Mouse (Mus musculus): ENCODE measurements at regions not wholly inside any gene's neighbourhood (a gene's known extent, or its start where the extent isn't known, plus 50 kb on each side); places are given as distances from the start of the nearest gene placed in this dataset.

GRCm38 (mm10) chr4:34105251-34105650 lies 55.3 kb upstream of the Spaca1 start:
- DNase-seq, result no peak

DNA sequence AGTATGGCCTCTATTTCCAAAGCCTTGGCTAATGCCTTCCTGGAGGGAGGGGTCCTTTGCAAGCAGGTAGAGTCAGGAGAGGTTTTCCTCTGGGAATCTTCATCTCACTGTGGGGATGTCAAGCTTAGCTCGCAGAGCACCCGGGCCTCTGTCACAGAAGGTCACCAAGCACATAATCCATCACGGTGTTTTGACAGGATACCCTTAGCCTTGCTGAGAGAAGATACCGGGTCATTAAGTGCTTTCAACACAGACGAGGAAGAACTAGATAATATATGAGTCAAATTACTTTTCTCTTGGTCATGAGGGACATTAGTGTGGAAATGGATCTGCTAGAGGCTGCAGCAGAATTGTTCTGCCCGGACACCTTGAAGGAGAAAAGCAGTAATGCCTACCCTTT lies 64.3 kb upstream of the Spaca1 start:
- peak; percentile 31 for DNase-seq

- DNase-seq, result no peak
These were observed 67.1 kb upstream of the Spaca1 start for GRCm38 (mm10) chr4:34117086-34117485.

DNA sequence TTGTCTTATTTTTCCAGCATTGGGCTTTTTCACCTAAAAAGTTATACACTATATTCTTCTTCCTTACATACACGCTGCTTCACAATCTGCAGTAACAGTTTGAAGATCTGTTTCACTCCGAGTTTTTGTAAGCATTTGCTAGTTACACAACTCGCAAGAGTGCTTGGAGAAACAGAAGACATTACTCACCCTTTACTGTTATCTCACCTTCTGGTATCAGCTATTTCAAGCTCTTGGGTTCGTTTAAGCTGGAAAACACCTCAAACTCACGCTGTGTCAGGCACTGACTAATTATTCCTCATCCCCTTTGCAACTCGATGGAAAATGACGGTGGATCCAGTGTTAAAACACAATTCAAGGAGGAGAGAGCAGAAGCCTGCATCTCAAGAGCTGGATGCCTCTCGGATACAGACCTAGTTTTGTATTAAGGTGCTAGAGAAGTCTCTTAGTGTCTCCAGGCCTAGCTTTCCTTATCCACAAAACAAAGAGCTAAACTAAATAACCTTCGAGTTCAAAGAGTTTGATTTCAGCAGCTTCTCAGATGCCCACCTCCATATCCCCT lies 73.0 kb upstream of the Spaca1 start:
- DNase-seq, result no peak

DNA sequence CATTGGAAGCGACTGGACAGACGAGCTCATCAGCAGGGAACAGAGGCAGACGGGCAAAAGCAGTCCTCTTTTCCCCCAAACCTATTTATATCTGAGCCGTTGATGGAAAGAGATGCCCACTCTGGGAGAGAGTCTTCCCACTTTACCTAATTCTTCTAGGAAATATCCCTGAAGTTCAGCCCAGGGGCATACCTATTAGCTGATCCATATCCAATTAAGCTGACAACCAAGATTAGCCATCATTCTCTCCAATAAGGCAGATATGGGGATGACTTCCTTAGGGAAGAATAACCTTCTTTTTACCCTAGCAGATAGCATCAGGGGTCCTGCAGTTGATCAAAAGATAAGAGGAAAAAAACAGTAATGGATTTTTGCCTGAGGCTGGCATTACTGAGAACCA lies 78.2 kb upstream of the Spaca1 start:
- no peak for DNase-seq

DNA sequence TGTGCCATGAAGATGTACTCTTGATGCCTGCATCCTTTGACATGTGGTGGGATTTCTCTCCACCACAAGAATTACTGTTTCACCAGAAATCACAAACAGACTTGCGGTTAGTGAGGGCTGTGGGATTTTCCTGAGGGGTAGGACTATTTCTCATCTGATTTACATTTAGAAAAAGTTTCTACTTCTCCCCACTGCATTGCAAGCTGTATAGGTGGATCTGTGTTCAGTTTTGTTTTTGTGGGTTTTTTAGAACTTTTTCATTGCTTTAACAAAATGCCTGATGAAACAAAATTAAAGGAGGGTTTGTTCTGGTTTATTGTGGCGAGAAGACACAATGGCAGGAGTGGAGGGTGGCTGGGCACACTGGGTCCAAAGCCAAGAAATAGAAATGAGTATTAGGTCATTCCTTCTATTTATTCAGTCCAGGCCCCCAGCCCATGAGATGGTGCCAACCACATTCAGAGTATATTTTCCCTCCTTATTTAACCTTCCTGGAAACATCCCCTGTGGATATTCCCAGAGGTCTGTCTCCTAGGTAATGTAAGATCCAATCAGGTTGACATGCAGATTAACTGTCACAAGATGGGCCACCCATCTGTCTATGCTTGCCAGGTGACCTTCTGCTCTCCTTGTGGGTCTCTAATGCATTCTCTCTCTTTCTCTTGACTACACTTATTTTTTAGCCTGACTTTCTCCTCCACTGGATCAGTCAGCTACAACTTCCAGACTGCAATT lies 96.3 kb upstream of the Spaca1 start:
- DNase-seq, result no peak

GRCm38 (mm10) chr4:34148956-34149739 lies 99.2 kb upstream of the Spaca1 start:
- no peak for DNase-seq

DNA sequence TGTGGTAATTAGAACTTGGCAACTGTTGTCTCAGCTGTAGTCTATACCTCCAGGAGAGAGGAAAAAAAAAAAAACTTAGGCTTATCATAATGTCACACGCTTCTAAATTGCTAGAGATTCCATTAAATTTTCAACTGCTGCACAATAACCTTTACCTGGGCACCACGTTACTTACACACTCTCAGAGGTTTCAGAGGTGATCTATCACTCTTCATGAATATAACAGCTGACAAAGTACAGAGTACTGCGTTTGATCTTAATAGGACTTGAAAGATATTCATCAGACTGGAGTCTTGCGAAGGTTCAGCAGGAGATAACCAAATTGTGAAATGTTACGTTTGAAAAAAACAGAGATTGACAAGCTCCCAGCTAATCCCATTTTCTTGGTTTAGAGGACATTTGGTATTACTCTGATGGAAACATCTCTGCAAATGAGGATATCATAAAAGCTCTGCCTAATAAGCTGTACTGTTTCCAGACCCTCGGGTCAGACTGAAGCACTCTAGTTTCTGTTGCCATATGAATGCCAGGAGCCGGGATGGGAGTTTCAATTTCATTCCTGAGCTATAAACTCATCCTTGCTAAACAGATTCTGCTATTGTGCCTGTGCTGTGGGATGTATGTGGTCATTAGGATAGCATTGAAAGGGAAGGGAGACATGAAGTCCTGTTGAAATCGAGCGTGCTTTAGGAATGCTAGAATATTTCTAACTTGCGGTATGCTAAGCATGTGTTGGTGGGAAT lies 101.8 kb upstream of the Spaca1 start:
- DNase-seq, result no peak

DNA sequence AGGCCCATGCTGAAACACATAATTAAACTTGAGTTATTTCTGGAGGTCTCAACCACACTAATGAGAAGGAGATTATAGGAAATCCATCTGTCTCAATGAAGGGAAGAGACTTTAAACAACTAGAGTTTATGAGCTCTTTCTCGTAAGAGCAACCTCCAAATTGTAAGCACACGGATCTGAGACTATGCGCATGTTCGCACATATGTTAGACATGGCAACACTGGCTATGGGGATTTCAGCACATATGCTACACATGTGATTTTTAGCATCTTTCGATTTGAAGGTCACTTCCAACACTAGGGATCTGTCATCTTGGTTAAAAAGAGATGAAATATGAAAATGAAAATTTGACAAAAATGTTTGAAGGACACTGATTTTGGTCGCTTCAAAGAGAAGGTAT lies 105.5 kb upstream of the Spaca1 start:
- no peak for DNase-seq

- no peak for DNase-seq
These were observed 108.0 kb upstream of the Spaca1 start for GRCm38 (mm10) chr4:34157818-34158511.

DNA sequence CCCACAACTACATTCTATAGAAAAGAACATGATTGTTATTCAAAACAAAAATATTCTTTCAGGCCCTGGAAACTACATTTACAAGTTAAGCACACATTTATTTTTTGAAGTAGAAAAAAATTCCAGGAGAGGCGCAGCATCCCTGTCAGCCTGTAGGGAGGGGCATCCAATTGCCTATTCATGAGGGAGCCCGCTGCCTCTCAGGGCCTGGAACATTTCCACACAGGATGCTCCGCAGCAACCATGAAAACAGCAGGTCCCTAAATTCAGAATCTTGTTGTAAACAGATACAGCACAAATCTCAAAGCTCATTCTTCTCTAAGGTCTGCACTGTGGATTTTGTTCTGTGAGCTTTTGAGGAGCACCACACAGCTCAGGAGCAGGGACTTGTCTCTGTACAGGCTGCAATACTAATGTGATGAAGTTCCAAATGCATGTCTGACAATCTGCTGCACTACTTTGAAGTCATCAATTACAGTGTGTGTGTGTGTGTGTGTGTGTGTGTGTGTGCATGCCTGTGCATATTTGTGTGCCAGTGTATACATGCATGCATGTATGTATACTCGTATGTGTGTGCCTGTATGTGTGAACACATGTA lies 121.4 kb upstream of the Spaca1 start:
- no peak for DNase-seq

DNA sequence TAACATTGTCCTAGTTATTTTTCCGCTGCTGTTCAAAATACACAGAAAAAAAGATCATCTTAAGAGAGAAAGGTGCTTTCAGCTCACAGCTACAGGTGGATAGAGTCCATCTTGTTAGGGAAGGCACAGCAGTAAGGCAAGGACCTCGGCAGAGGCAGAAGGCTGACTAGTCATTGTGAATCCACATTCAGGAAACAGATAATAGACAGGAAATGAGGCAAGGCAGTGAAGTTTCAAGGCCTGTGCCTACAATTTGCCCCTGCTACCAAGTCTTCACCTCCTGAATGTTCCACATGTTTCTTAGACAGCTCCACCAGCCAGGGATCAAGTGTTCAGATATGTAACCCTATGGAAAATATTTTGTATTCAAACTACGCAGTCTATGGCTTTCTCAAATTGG lies 122.0 kb upstream of the Spaca1 start:
- no peak for DNase-seq

DNA sequence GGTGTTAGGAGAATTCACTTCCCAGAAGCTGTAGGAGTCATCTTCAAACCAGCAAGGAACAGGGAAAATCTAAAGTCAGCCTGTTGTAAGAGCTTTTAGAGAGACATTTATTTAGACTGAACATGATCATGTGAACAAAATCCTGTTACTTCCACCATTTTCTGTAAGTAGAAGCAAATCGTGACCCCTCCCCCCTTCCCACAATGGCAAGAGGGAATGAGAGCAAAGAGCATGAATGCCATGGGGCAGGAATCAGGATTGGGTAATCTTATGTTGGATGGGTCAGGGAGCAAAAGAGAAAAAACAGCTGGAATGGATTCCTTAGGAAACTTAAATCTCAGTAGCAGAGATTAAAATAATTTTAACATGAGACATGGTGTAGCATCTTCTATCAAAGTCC lies 127.4 kb upstream of the Spaca1 start:
- DNase-seq, result no peak

- no peak for DNase-seq
These were observed 136.5 kb upstream of the Spaca1 start for GRCm38 (mm10) chr4:34186522-34186921.

GRCm38 (mm10) chr4:34203193-34203848 lies 153.3 kb upstream of the Spaca1 start:
- DNase-seq, result no peak

- DNase-seq, result no peak
These were observed 159.3 kb upstream of the Spaca1 start for GRCm38 (mm10) chr4:34209179-34209896.

- DNase-seq, result no peak
These were observed 163.7 kb upstream of the Spaca1 start for GRCm38 (mm10) chr4:34213731-34214130.

- no peak for DNase-seq
These were observed 164.4 kb upstream of the Spaca1 start for GRCm38 (mm10) chr4:34214346-34214745.

GRCm38 (mm10) chr4:34221915-34222314 lies 171.9 kb upstream of the Spaca1 start:
- DNase-seq, result no peak

- DNase-seq, result no peak
These were observed 176.3 kb upstream of the Spaca1 start for GRCm38 (mm10) chr4:34226089-34226840.

Measured in embryo, embryonic 11 days (tissue).